Mouse (Mus musculus): ENCODE data around the gene Foxl1.
A peak's percentile ranks its signal among the peaks of the same experiment; 100 is the strongest.

The Foxl1 gene

GRCm38 (mm10) chr8:121127756-121128375, at the start of gene Foxl1:
Gene Foxl1, plus strand, starts transcription at chr8:121127940.
- no peak for DNase-seq (ENCODE audit: low read depth, low spot score)

DNA sequence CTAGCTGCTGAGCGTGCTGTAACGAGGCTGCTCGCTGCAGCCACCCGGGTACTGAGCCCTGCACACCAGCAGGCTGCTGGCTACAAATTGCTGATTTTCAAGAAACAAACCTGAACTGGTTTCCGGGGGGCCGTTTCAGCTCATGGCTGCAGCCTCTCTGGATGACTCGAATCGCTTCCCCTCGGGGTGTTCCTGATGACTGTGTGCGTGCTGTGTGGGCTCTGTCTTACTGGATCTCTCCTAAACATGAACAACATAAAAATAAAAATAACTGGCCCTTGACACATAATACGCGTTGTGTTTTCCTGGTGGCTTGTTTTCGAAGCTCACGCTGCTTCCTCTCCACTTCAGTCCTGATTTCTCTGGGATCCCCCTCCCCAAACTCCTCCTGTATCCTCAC, 49.0 kb upstream of the Foxl1 start:
- DNase-seq (ENCODE audit: low read depth, low spot score) = no peak

- DNase-seq (ENCODE audit: low read depth, low spot score) = no peak
Measured at GRCm38 (mm10) chr8:121079201-121079600, 48.5 kb upstream of the Foxl1 start.

- DNase-seq (ENCODE audit: low read depth, low spot score) = no peak
Measured at GRCm38 (mm10) chr8:121079944-121080343, 47.8 kb upstream of the Foxl1 start.

GRCm38 (mm10) chr8:121080361-121081090, 47.2 kb upstream of the Foxl1 start:
- no peak for DNase-seq (ENCODE audit: low read depth, low spot score)

GRCm38 (mm10) chr8:121081398-121081797, 46.3 kb upstream of the Foxl1 start:
- no peak for DNase-seq (ENCODE audit: low read depth, low spot score)

GRCm38 (mm10) chr8:121082218-121083092, 45.3 kb upstream of the Foxl1 start:
- no peak for DNase-seq (ENCODE audit: low read depth, low spot score)

DNA sequence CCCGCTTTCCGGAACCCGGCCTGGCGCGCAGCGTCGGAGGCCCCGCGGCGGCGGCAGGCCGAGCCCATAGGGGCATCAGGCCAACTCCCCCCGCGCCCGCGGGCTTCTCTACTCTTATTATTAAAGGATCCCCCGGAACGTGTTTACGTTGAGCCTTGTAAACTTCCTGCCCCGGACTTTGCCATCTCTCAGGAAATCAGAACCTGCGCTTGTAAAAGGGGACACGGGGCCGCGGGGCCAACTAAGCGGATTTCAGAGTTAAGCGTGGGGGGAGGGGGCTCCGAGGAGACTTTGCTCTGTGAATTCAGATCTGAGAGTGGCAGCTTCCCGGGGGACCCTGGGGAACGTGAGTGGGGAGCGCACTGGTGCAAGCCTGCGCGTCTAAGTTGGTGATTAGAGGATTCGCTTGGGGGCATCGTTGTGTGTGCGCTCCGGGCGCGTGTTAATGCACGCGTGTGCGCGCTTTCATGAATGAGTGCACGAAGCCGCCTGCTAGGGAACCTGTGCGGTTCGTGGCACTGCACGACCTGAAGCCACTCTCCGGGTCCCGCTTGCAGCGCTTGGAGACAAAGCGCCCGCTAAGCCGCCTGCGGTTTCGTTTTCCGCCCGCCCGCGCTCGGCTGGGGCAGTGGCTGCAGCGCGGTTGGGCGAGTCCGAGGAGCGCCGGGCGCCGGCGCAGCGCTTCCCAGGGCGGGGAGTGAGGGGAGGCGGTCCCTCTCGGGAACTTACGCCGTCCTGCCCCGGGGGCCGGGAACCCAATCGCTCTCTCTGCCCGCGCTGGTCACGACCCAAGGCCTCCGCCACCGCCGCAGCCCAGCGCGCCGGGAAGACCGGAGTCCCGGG, 44.4 kb upstream of the Foxl1 start:
- peak; percentile 45 for DNase-seq (ENCODE audit: low read depth, low spot score)

DNA sequence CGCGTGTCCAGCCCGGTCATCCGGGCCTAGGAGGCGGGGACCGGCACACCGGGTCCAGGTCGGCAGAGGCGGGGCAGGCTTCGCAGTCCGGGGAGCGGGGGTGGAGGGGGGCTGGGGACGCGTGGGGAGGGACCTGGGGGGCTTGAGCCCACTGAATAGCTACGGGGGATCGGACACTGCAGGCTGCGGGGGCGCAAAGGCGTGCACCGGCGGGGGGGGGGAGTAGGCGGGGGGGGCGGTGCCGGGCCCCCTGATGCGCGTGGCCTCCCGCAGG, 43.9 kb upstream of the Foxl1 start:
- DNase-seq (ENCODE audit: low read depth, low spot score) = no peak

DNA sequence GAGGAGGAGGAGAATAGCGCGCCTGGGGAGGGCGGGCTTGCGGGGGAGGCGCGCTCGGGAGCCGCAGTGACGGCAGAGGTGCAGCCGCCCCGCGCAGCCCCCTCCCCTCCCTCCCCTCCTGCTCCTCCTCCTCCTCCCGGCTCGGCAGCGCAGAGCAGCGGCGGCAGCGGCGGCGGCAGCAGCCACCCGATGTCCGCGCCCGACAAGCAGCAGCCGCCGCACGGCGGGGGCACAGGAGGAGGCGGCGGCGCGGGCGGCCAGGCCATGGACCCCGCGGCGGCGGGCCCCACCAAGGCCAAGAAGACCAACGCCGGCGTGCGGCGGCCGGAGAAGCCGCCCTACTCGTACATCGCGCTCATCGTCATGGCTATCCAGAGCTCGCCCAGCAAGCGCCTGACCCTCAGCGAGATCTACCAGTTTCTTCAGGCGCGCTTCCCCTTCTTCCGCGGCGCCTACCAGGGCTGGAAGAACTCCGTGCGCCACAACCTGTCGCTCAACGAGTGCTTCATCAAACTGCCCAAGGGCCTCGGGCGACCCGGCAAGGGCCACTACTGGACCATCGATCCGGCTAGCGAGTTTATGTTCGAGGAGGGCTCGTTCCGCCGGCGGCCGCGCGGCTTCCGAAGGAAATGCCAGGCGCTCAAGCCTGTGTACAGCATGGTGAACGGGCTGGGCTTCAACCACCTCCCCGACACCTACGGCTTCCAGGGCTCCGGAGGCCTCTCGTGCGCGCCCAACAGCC, 43.4 kb upstream of the Foxl1 start, which contains the start of gene Foxf1:
Gene Foxf1, plus strand, starts transcription at position 177 of the 742 bp plus-strand sequence.
- no peak for DNase-seq (ENCODE audit: low read depth, low spot score)

DNA sequence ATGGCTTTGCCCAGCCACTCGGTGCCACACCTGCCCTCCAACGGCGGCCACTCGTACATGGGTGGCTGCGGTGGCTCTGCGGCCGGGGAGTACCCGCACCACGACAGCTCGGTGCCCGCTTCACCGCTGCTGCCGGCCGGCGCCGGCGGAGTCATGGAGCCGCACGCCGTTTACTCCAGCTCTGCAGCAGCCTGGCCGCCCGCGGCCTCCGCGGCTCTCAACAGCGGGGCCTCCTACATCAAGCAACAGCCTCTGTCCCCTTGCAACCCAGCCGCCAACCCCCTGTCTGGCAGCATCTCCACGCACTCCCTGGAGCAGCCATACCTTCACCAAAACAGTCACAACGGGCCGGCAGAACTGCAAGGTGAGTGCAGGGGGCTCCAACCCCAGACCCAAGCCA, 42.7 kb upstream of the Foxl1 start:
- no peak for DNase-seq (ENCODE audit: low read depth, low spot score)

GRCm38 (mm10) chr8:121085561-121085960, 42.2 kb upstream of the Foxl1 start:
- no peak for DNase-seq (ENCODE audit: low read depth, low spot score)

DNA sequence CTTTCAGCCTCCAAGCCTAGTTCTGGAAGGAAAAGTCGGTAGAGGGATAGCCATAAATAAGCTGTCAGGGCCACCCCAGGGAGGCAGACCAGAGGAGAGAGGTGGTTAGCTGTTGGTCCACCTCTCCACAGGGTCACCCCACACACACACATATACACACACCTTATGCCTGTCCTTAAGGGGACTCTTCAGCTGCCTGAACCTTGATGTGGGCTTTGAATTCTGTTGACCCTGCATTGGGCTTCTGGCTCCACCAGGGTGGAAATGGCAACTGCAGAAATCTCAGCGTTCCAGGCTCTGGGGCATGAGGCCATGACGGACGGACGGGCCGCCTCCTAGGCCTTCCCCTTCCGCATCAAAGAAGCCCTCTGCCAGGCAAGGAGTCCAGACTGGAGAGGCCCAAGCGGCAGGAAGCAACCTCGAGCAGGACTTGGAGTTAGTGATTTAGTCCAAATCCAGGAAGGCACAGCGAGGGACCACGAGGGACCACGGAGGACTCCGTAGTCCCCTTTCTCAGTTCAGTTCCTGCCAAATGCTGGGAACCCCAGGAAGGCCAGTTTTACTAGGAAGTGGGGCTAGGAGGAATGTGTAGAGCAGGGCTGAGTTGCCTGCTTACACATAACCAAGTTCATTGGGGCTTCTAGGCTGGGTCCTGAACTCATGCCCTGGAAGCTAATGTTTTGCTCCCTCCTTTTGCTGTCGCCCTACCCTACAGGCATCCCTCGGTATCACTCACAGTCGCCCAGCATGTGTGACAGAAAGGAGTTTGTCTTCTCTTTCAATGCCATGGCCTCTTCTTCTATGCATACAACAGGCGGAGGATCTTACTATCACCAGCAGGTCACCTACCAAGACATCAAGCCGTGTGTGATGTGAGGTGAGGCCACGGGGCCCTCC, 41.5 kb upstream of the Foxl1 start:
- DNase-seq (ENCODE audit: low read depth, low spot score) = no peak

GRCm38 (mm10) chr8:121088281-121088680, 39.5 kb upstream of the Foxl1 start:
- no peak for DNase-seq (ENCODE audit: low read depth, low spot score)

DNA sequence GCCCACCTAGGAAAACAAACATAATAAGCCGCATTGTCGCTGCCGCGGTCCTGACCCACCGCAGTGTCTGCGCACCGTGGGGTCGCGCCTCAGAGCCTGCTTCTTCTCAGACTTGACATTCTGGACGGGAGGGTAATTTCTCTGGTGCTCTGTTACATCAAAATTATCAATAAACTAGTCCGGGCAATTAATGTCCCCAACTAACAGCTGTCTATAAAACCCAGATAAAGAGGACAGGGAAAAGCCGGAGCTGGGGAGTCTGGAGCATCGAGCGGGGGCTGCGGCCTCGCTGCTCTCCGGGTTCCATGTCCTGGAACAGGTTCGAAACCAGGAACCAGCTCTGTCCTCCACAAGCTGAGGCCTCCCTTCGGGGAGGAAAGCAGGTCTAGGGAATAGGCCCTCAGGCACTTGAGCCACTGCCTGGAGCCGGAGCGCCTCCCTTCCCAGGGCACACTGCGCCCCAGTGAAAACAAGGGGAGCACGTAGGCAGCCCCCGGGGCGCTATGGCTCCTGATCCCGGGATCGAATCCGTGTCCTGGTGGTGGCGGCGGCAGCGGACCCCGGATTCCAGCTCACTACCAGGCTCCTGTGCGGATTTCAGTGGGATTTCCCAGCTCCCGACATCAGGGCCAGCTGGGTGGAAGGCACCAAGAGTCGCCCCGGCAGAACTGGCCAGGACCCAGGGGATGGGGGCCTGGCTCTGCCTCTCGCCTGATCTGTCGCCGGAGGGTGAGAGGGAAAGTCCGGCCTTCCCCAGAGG, 38.7 kb upstream of the Foxl1 start:
- no peak for DNase-seq (ENCODE audit: low read depth, low spot score)

- DNase-seq (ENCODE audit: low read depth, low spot score) = no peak
Measured at GRCm38 (mm10) chr8:121089631-121090380, 37.9 kb upstream of the Foxl1 start.

DNA sequence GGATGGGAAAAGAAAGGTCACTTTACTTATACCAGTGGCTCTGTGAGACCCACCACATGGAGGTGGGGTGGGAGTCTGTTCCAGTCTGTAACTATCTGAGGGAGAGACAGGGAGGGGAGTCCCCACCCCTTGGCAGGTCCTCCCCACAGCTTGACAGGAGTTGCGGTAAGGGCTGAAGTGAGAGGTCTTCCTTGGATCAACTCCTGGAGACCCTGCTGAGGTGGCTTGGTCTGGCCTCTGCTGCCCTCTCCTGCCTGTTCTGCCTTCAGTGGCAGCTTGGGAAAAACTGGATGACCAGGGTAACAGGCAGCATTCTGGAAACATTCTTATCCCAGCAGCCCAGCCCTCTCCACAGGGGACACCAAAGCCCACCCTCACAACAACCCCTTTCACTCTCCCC, 37.0 kb upstream of the Foxl1 start:
- DNase-seq (ENCODE audit: low read depth, low spot score) = no peak

GRCm38 (mm10) chr8:121092141-121092540, 35.6 kb upstream of the Foxl1 start:
- no peak for DNase-seq (ENCODE audit: low read depth, low spot score)

All from retina, postnatal 7 days (tissue).